Mouse (Mus musculus) stomach, postnatal 0 days (tissue): ENCODE measurements around the gene Xiap. TPM values are rescaled to one million over a fixed set of nuclear protein-coding genes. Genes with fewer than 3 reads are reported as not detected.

Experiments
- ATAC-seq: fragments of 200-750 bp; cut with Nextera tagmentation; 2 replicates; pipeline ENCODE4 v1.8.0; 2017; ENCODE audit not compliant: low FRiP score, low TSS enrichment
- DNase-seq: peaks from one replicate; pipeline ENCODE4 v3.0.0-alpha.2; 2016; ENCODE audit warnings: low spot score
- H3K27ac ChIP-seq: fragments of 300-500 bp; sonication (generic); replicated peaks from 2 replicates; pipeline ENCODE4 v1.5.1; 2014; ENCODE audit warnings: mild to moderate bottlenecking, control low read depth
- H3K27me3 ChIP-seq: fragments of 300-500 bp; sonication (generic); 2 replicates; pipeline ENCODE4 v1.6.1; 2014; ENCODE audit warnings: low read length; ENCODE audit not compliant: control insufficient read depth, insufficient read depth
- H3K36me3 ChIP-seq: fragments of 300-500 bp; sonication (generic); 2 replicates; pipeline ENCODE4 v1.6.1; 2014; ENCODE audit warnings: low read length, mixed read lengths; ENCODE audit not compliant: control insufficient read depth, insufficient read depth
- H3K4me1 ChIP-seq: fragments of 300-500 bp; sonication (generic); replicated peaks from 2 replicates; pipeline ENCODE4 v1.6.1; 2014; ENCODE audit warnings: antibody characterized with exemption; ENCODE audit not compliant: control insufficient read depth, insufficient read depth
- H3K4me2 ChIP-seq: fragments of 300-500 bp; sonication (generic); replicated peaks from 2 replicates; pipeline ENCODE4 v1.6.1; 2014; ENCODE audit warnings: low read depth, mild to moderate bottlenecking, control low read depth, moderate library complexity
- H3K4me3 ChIP-seq: fragments of 300-500 bp; sonication (generic); 2 replicates; pipeline ENCODE4 v1.5.1; 2014; ENCODE audit warnings: low read depth, low read length, control low read depth
- H3K9ac ChIP-seq: fragments of 300-500 bp; sonication (generic); 2 replicates; pipeline ENCODE4 v1.6.1; 2014; ENCODE audit warnings: mild to moderate bottlenecking, low read length, control low read depth, mixed read lengths
- H3K9me3 ChIP-seq: fragments of 300-500 bp; sonication (generic); 2 replicates; pipeline ENCODE4 v1.6.1; 2016; ENCODE audit warnings: low read length; ENCODE audit not compliant: control insufficient read depth
- CTCF ChIP-seq: IDR thresholded peaks from 2 replicates; pipeline ENCODE4 v1.5.1; 2016; ENCODE audit warnings: antibody characterized with exemption, low read depth, mild to moderate bottlenecking, moderate library complexity
- EP300 ChIP-seq: optimal IDR thresholded peaks from 2 replicates; pipeline ENCODE3; 2016; ENCODE audit warnings: antibody characterized with exemption
- WGBS: fragments of 180-500 bp; shearing (Covaris S2); extraction: QIAGEN DNeasy Blood & Tissue Kit; methylation state at CpG from one replicate; pipeline ENCODE4 v1.1.7; 2014; 5-methylcytosine and 5-hydroxymethylcytosine counted together
- polyA plus RNA-seq: library from polyadenylated mRNA; unstranded; fragments of >200 nt; fragmentation: Nextera tagmentation; extraction: Ambion mirVana; gene quantifications from 2 replicates; pipeline ENCODE4 v1.2.1, GENCODE M21; 2015

The Xiap gene
- polyA plus RNA-seq, 1 experiment from 2014 or later, result 7.5 TPM

- 10% methylated on average over 34 of the region's 71 CpGs for WGBS
- no peaks in the 10 kb centered on the region for H3K36me3 ChIP-seq
- peak; percentile 24 for ATAC-seq
- H3K9me3 ChIP-seq, result no peaks in the 10 kb centered on the region
- H3K9ac ChIP-seq, result peak overlapping the region; percentile 95
- H3K4me1 ChIP-seq, result no peaks in the 10 kb centered on the region
- peak overlapping the region; percentile 52 for H3K4me2 ChIP-seq
- TF ChIP-seq CTCF, result no peak
- peak overlapping the region; percentile 100 for H3K27ac ChIP-seq
- DNase-seq, result peak; percentile 57
- H3K27me3 ChIP-seq, result no peaks in the 10 kb centered on the region
- H3K4me3 ChIP-seq, result peak overlapping the region; percentile 69
These were observed 90.3 kb downstream of the Xiap start for GRCm38 (mm10) chrX:42149557-42150345.

GRCm38 (mm10) chrX:42150346-42151023, 91.0 kb downstream of the Xiap start:
- Histone ChIP-seq H3K9me3 (no peaks in the 10 kb centered on the region), H3K4me3 (peak overlapping the region; percentile 69), H3K9ac (peak overlapping the region; percentile 95), H3K36me3 (no peaks in the 10 kb centered on the region), H3K4me2 (peak overlapping the region; percentile 52), H3K27ac (peak overlapping the region; percentile 100), H3K27me3 (no peaks in the 10 kb centered on the region), H3K4me1 (no peaks in the 10 kb centered on the region)
- TF ChIP-seq CTCF, result no peak
- no peak for TF ChIP-seq EP300
- peak; percentile 76 for ATAC-seq
- 2% methylated on average over 11 of the region's 40 CpGs for WGBS
- peak; percentile 84 for DNase-seq

- 10% methylated on average over 24 of the region's 25 CpGs for WGBS
- Histone ChIP-seq H3K4me2 (peak overlapping the region; percentile 39), H3K36me3 (no peaks in the 10 kb centered on the region), H3K4me1 (no peaks in the 10 kb centered on the region), H3K27ac (peak overlapping the region; percentile 93), H3K27me3 (no peaks in the 10 kb centered on the region), H3K9ac (peak overlapping the region; percentile 69), H3K4me3 (peak overlapping the region; percentile 69), H3K9me3 (no peaks in the 10 kb centered on the region)
- DNase-seq, result no peak
- TF ChIP-seq CTCF (no peak), EP300 (no peak)
- ATAC-seq, result no peak
These were observed 91.7 kb downstream of the Xiap start for GRCm38 (mm10) chrX:42151024-42151754.

- Histone ChIP-seq H3K27me3 (no peaks in the 10 kb centered on the region), H3K4me3 (peak overlapping the region; percentile 69), H3K9me3 (no peaks in the 10 kb centered on the region), H3K36me3 (no peaks in the 10 kb centered on the region), H3K9ac (peak overlapping the region; percentile 69), H3K4me1 (no peaks in the 10 kb centered on the region), H3K27ac (peak overlapping the region; percentile 93), H3K4me2 (peak overlapping the region; percentile 39)
- peak; percentile 82 for ATAC-seq
- TF ChIP-seq CTCF (no peak), EP300 (no peak)
- WGBS, result 13% methylated on average over 16 of the region's 17 CpGs
- peak; percentile 85 for DNase-seq
These were observed 92.5 kb downstream of the Xiap start for GRCm38 (mm10) chrX:42151903-42152369.

GRCm38 (mm10) chrX:42153056-42153455, 93.6 kb downstream of the Xiap start:
- TF ChIP-seq EP300 (no peak), CTCF (no peak)
- Histone ChIP-seq H3K27ac (no peak overlapping the region), H3K9ac (peak overlapping the region; percentile 35; the same call in 1 of the 2 replicates), H3K4me2 (peak overlapping the region; percentile 39), H3K4me3 (peak overlapping the region; percentile 69), H3K4me1 (no peaks in the 10 kb centered on the region), H3K27me3 (no peaks in the 10 kb centered on the region), H3K36me3 (no peaks in the 10 kb centered on the region), H3K9me3 (no peaks in the 10 kb centered on the region)
- no peak for ATAC-seq
- no peak for DNase-seq
- WGBS, result 13% methylated on average over 4 of the region's 4 CpGs

Other genes starting within 250 kb of the Xiap start
- gene Thoc2, start 139.0 kb upstream of the Xiap start, polyA plus RNA-seq, result 36.7 and 39.6 TPM in 2 replicates
- gene Stag2, start 89.6 kb downstream of the Xiap start, polyA plus RNA-seq, result 14.3 and 14.6 TPM in 2 replicates